Mouse (Mus musculus): ENCODE results near the gene Syn3.
"Not testable (repeated sequence)": the region's sequence is repeated elsewhere in the genome, so short reads cannot be mapped to it uniquely, and the experiment has no call there.

Gene Syn3

DNA sequence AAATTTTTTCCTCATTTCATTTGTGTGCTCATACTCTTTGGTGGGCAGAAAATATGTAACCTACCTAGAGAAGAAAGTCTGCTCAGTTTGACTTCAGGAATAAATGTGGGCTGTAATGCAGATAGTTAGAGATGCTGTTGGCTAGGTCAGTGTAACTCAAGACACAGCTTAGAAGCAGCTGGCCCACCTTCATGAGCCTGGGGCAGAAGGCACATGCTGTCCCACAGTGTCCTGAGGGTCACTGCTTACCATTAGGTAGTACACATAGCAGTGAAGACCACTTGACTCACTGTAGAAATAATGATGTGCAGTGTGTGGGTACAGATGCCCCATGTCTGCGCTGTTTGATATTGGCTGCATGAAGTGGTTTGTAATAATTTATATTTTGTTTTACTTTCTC, 452.3 kb downstream of the Syn3 start:
- no peak for DNase-seq (ENCODE audit: low read depth)

DNA sequence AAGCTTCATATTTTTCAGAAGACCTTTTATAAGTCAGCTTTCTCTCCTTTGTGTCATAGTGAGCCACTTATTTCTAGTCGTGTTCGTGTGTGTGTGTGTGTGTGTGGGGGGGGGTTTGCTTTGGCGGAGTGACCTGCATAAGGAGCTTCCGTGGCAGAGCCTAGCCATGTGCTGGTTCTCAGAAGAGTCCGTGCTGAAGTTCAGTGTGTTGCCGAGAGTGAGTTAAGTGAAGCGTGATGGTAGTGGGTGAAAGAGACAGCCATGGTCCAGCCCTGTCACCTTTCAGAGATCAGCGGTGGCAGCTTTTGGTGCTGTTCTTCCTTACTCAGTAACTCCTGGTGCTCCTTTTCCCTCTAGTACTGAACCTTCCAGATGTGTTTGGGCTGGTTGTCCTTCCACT, 454.6 kb downstream of the Syn3 start:
- no peak for DNase-seq (ENCODE audit: low read depth)

- DNase-seq (ENCODE audit: low read depth): no peak
Observed at GRCm38 (mm10) chr10:86043651-86044050, 455.0 kb downstream of the Syn3 start.

GRCm38 (mm10) chr10:86034007-86034728, 464.5 kb downstream of the Syn3 start:
- no peak for DNase-seq (ENCODE audit: low read depth)

- no peak for DNase-seq (ENCODE audit: low read depth)
Observed at GRCm38 (mm10) chr10:86032517-86032916, 466.2 kb downstream of the Syn3 start.

DNA sequence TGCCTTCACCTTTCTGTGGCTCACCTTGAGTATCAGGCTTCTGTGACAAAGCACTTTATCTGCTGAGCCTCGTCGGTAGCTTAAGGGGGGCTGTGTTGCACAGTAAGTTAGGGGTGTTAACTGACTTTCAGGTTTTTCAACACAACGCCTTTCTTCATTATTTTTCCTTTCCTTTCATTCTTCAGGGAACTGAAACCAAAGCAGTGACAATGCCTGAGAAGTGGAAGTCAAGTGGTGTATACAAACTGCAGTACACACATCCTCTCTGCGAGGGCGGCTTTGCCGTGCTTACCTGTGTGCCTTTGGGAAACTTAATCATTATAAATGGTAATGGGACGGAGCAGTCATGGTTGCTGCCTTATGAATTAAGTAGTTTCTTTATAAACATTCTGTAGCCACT, 468.0 kb downstream of the Syn3 start:
- DNase-seq (ENCODE audit: low read depth): no peak

- not testable (repeated sequence) for DNase-seq (ENCODE audit: low read depth)
Observed at GRCm38 (mm10) chr10:86026807-86027206, 471.9 kb downstream of the Syn3 start.

DNA sequence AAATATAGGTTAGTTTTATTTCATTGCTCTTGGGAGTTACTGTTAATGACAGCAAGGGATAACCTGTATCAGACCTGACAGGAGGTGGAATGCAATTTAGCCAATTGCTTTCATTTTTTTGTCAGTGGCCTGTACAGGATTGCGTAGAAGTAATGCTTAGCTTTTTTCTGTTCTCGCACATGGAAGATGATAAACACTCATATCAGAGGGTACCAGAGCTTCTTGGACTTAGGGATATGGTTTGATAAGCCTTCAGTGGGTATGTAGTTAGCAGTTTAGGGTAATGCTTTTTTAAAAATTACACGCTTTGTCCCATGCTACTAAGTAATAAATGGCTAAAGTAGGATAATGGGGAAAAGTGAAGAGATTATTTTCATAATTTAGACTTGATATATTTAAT, 472.3 kb downstream of the Syn3 start:
- DNase-seq (ENCODE audit: low read depth): no peak

- DNase-seq (ENCODE audit: low read depth): no peak
Observed at GRCm38 (mm10) chr10:86025906-86026305, 472.8 kb downstream of the Syn3 start.

DNA sequence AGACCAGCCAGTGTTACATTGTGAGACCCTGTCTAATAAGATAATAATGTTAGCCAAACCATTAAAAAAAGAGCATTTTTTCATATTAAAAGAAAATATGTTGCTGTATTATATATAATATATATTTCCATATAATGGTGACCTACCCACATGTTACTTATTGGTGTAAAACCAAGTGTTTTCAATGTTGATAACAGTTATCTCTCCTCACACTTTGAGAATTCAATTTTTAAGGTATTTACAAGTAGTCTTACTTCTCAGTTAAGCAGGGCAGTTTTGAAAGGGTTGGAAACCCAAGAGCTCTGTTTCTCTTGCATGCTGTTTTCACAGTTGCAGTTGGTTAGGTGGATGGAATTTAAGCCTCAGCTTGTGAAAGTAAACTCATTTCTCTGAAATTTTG, 475.5 kb downstream of the Syn3 start:
- DNase-seq (ENCODE audit: low read depth): peak; percentile 7

GRCm38 (mm10) chr10:86022474-86022816, 476.3 kb downstream of the Syn3 start:
- DNase-seq (ENCODE audit: low read depth): no peak

- peak; percentile 93 for DNase-seq (ENCODE audit: low read depth)
Observed at GRCm38 (mm10) chr10:86021749-86022473, 476.8 kb downstream of the Syn3 start, which contains the start of gene Fbxo7. Fbxo7 (plus strand) TSS chr10:86021972.

DNA sequence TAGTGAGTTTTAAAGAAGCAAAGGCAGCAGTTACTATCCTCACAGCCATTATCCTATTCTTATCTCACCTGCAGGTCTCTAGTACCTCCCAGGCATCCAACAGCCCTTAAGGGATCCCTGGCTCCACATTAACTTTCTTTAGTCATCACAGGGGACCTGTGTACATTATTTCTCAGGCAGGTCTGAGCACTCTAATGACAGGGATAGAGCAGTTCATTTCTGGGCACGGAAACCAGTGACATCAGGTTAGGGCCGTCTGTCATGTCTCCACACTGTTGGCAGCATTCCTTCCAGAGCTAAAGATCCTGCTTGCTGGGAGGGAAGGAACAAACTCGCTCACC, 477.3 kb downstream of the Syn3 start:
- DNase-seq (ENCODE audit: low read depth): no peak

DNA sequence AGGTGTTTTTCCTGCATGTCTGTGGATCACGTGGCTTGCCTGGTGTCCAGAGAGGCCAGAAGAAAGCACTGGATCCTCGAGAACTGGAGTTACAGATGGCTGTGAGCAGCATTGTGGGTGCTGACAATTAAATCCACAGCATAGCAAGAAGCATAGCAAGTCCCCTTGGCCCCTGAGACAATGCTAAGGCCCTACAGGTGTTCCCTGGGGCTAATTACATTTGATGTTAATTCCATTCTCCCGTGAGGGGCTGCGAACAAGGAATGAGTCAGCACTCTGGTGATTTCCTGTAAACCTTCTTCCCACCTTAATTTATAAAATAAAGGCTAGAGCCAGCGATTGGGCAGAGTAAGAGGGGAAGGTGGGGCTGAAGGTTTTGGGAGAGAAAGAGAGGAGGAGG, 479.9 kb downstream of the Syn3 start:
- no peak for DNase-seq (ENCODE audit: low read depth)

DNA sequence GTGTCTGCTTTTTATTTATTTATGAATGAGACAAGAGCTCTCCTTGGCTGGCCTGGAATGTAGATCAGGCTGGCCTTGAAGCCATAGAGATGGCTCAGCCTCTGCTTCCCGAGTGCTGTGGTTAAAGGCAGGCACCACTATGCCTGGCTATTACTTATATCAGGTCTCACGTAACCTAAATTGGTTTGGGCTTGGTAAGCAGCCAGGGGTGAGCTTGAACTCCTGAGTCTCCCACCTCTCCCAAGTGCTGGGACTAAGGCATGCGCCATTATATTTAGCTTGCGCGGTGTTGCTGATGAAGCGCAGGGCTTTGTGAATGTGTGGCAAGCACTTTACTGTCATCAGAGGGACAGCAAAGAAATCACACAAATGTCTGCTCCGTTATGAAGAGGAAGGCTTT, 480.9 kb downstream of the Syn3 start:
- DNase-seq (ENCODE audit: low read depth): no peak

DNA sequence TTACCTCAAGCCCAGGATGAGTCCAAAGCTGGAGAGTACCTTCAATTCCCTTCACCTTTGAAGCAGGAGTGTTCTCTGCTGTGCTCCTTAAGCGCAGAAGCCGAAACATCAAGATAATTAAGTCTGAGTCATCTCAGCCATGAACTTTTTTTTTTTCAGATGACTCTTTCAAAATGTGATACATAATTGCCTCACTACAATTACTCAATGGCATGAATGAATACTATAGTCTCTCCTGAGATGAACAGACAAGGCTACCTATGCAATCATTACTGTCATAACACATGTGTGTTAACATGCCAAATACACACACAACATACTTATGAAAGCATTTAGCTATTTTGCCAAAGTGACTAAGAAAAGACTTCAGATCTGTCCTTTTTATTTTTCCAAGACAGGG, 486.9 kb downstream of the Syn3 start, which contains the start of gene Bpifc:
Bpifc (minus strand) TSS at position 115 of the 400 bp plus-strand sequence.
- no peak for DNase-seq (ENCODE audit: low read depth)

DNA sequence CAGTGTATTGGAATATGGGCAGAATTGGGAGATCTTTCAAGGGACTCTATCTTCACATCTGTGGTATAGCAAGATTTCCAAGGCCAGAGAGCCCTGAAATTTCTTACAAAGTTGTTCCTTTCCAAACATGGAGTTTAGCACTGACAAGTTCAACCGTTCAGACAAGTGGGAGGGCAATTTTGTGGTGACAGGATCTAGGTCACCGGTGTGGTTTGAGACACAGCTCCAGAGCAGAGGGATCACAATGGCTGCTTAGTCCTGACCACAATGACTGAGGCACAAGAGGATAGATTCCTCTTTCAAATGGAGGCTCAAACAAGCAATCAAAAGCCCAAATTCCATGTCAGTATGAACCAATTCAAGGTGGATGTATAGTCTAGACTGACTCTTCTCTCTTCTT, 487.5 kb downstream of the Syn3 start:
- DNase-seq (ENCODE audit: low read depth): no peak

- no peak for DNase-seq (ENCODE audit: low read depth)
Observed at GRCm38 (mm10) chr10:86010636-86011035, 488.1 kb downstream of the Syn3 start.

DNA sequence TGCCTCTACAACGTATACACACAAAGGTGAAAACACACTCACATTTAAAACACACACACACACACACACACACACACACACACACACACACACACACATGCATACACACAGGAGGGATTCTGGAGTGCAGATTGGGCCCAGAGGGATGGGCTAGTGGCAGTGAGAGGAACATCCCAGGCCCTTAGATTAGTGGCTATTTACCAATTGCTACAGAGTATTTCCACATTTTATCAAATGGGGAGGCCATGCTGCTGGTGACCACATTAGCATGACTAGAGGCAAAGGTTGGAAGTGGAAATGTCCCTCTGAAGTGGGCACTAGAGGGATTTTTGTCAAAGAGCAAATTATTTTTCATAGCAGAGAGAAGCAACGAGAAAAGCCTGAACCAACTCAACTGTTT, 489.0 kb downstream of the Syn3 start:
- DNase-seq (ENCODE audit: low read depth): no peak

GRCm38 (mm10) chr10:86006455-86006854, 492.2 kb downstream of the Syn3 start:
- DNase-seq (ENCODE audit: low read depth): no peak

Measured in induced T-regulatory cell, adult 2 months (primary cell).